Mouse (Mus musculus): ENCODE data around the gene Klc3.

GRCm38 (mm10) chr7:19436276-19436675 lies 32.4 kb upstream of the Klc3 start:
- TF ChIP-seq CTCF (IDR thresholded peaks at IDR 0.05; ENCODE audit: insufficient read depth, low read length) (no peak), POLR2A (IDR thresholded peaks at IDR 0.05; ENCODE audit: borderline replicate concordance, extremely low read depth, low read depth, low read length) (no peak)
